Mouse (Mus musculus): ENCODE results near the gene Sprr2k. TPM values are rescaled to one million over a fixed set of nuclear protein-coding genes. Genes with fewer than 3 reads are reported as not detected.

Gene Sprr2k
- total RNA-seq (2021) = not detected
- long read RNA-seq, experiment 1 = 0 reads
- long read RNA-seq, experiment 2 = 0 reads

DNA sequence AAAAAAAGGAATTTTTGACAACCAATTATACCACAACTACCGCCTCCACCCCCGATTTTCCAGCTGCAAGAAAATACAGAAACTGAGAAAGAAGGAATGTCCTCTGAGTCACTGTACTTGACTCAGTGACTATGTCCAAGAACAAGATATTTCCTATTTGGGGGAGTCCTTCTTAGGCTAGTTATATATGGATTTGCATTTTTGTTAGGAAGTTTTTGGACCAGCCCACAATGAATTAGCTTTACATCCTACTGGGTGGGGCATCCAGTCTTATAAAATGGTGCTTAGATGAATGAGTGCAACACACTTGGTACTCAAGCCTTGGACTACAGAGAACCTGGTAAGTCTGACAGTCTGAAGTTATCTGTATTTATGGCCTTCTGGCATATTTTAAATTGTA is at the start of gene Sprr2k:
Sprr2k (plus strand) TSS at position 301 of the 400 bp plus-strand sequence.
- DNase-seq = no peak

GRCm38 (mm10) chr3:92385385-92385784 is 47.0 kb upstream of the Sprr2k start, which contains the start of gene Sprr2h:
Gene Sprr2h (plus strand): TSS chr3:92385685.
- no peak for DNase-seq

DNA sequence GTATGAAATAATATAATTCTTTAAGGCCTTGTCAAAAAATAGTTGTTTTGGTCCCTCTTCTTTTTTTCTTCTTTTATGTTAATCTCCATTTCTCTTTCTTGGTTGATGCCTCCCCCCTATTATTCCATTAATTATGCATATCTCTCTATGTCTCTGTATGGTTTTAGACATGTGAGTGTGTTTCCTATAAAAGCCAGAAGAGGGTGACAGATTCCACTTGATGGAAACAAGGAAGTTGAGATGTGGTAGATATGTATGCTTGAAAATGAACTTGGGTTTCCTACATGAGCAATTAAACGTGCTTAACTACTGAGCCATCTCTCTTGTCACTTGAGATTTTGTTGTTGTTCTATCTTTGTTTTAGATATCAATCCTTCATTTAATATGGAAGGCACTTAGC is 38.1 kb upstream of the Sprr2k start:
- DNase-seq = no peak

DNA sequence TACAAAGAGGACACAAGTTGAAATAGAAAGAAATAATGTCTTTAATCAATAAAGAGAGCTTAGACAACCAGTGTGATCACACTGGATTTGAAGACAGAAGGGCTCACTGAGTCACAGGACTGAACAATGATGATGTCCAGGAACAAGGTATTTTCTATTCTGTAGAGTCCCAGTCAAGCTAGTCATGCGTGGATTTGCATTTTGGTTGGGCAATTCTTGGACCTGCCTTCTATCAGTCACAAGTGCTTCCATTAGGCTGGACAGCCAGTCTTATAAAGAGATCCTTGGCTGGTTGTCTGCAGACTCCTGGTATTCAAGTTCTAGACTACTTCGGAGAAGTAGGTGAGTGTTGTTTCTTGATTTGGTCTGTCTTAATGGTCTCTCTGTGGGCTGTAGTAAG is 24.7 kb upstream of the Sprr2k start, which contains the start of gene Sprr2i:
Sprr2i (plus strand) TSS at position 301 of the 400 bp plus-strand sequence.
- no peak for DNase-seq

GRCm38 (mm10) chr3:92417782-92418181 is 14.6 kb upstream of the Sprr2k start, which contains the start of gene Sprr2j-ps:
Gene Sprr2j-ps (plus strand): TSS chr3:92418082.
- no peak for DNase-seq

GRCm38 (mm10) chr3:92429323-92429722 is 3.1 kb upstream of the Sprr2k start, which contains the start of gene Gm9774:
Gene Gm9774 (minus strand): TSS chr3:92429423.
- DNase-seq = no peak

DNA sequence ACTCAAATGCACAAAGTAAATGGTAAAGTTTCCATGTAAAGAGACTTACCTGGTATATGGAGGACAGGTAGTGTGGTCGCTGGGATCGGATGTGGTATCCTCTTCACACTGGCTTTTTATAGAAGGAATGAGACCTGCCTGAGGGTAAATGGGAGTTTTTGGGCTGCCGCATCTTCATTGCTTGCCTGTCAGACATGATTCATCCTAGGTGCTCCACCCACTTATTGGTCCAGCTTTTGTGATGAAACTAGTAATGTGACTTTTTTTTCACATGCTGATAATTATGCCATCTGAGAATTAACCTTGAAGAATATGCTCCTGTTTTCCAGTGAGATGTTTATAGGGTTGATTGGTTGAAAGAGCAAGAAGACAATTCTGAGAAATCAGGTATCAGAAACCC is 6.3 kb downstream of the Sprr2k start, which contains the start of gene Sprr1b:
Sprr1b (minus strand) TSS at position 101 of the 400 bp plus-strand sequence.
- no peak for DNase-seq

- DNase-seq = no peak
Observed at GRCm38 (mm10) chr3:92440177-92440576, 7.8 kb downstream of the Sprr2k start.

DNA sequence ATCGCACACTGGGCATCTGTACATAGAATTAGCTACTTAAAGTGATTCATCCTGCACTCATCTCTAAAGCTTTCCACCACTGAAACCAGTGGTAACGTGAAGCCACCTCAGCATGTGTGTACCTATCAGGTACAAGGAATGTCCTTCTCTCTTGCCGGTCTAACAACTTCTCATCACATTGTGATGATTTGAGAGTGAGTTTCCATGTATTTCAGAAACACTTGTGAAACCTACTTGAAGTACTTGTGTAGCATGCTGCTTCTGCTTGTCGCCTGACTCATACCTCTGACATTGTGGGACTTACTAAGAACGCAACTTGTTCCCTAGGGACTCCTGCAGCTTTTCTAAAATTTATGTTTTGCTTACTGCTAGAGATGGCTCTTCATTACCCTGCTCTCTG is 22.8 kb downstream of the Sprr2k start:
- DNase-seq = no peak

- DNase-seq = no peak
Observed at GRCm38 (mm10) chr3:92458620-92459019, 26.2 kb downstream of the Sprr2k start, which contains the start of gene Sprr3. Gene Sprr3 (minus strand): TSS chr3:92458720.

- no peak for DNase-seq
Observed at GRCm38 (mm10) chr3:92466576-92466975, 34.2 kb downstream of the Sprr2k start.

GRCm38 (mm10) chr3:92467424-92467823 is 35.0 kb downstream of the Sprr2k start:
- no peak for DNase-seq

DNA sequence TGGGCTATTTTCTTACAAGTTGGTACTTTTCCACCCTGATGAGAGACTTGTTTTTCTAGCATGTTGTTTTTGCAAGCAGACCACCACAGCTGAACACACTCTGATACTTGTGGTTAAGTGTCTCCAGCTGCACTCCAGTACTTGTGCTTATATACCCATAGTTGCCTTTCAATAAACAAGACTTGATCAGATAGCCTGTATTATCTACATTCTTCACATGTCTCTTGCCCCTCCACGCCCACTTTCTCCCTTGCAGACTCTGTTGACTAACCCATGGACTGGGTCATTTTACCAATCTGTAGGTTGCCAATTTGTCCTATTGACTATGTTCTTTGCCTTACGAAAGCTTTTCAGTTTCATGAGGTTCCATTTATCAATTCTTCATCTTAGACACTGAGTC is 37.7 kb downstream of the Sprr2k start:
- no peak for DNase-seq

GRCm38 (mm10) chr3:92481249-92481648 is 48.9 kb downstream of the Sprr2k start:
- DNase-seq = peak; percentile 19

Other genes with a start within 250 kb of the Sprr2k start
- gene Sprr2a1, start 216.8 kb upstream of the Sprr2k start, total RNA-seq (2021) = not detected
- gene Sprr2a2, start 216.7 kb upstream of the Sprr2k start, total RNA-seq (2021) = not detected
- gene Sprr2a3, start 147.2 kb upstream of the Sprr2k start, total RNA-seq (2021) = not detected
- gene Sprr2b, start 116.0 kb upstream of the Sprr2k start, total RNA-seq (2021) = not detected
- gene Sprr2d, start 93.4 kb upstream of the Sprr2k start, total RNA-seq (2021) = not detected
- not detected for gene Sprr2e, start 80.4 kb upstream of the Sprr2k start, total RNA-seq (2021)
- gene Sprr2f, start 67.4 kb upstream of the Sprr2k start, total RNA-seq (2021) = not detected
- not detected for gene Sprr2h, start 46.9 kb upstream of the Sprr2k start, total RNA-seq (2021)
- not detected for gene Sprr2i, start 24.6 kb upstream of the Sprr2k start, total RNA-seq (2021)
- not detected for gene Sprr2j-ps, start 14.5 kb upstream of the Sprr2k start, total RNA-seq (2021)
- 10 to 100 TPM in 1 of 2 experiments, 1 to 10 TPM in 1; 8.2 to 10.7 TPM for gene Gm9774, start 3.2 kb upstream of the Sprr2k start, total RNA-seq (2021)
- gene Sprr1b, start 6.2 kb downstream of the Sprr2k start, total RNA-seq (2021) = not detected
- not detected for gene Sprr3, start 26.1 kb downstream of the Sprr2k start, total RNA-seq (2021)
- not detected for gene Sprr1a, start 53.3 kb downstream of the Sprr2k start, total RNA-seq (2021)
- gene Sprr4, start 67.9 kb downstream of the Sprr2k start, total RNA-seq (2021) = not detected
- gene 2310046K23Rik, start 101.9 kb downstream of the Sprr2k start, total RNA-seq (2021) = not detected
- not detected for gene Ivl, start 141.2 kb downstream of the Sprr2k start, total RNA-seq (2021)
- gene Smcp, start 156.4 kb downstream of the Sprr2k start, total RNA-seq (2021) = not detected
- gene 2210017I01Rik, start 174.9 kb downstream of the Sprr2k start, total RNA-seq (2021) = not detected
- not detected for gene Lce6a, start 189.1 kb downstream of the Sprr2k start, total RNA-seq (2021)
- gene Lce1a1, start 215.7 kb downstream of the Sprr2k start, total RNA-seq (2021) = not detected
- gene Lce1b, start 224.3 kb downstream of the Sprr2k start, total RNA-seq (2021) = not detected
- not detected for gene Lce1a2, start 237.7 kb downstream of the Sprr2k start, total RNA-seq (2021)
- gene Lce1c, start 246.7 kb downstream of the Sprr2k start, total RNA-seq (2021) = not detected